Mouse (Mus musculus) heart, adult 2 months (tissue): ENCODE results near the gene Miga1. TPM values are rescaled to one million over a fixed set of nuclear protein-coding genes. Genes with fewer than 3 reads are reported as not detected.
A peak's percentile ranks its signal among the peaks of the same experiment; 100 is the strongest.

Experiments
- DNase-seq, 2 experiments: peaks; one replicate each; pipeline ENCODE4 v3.0.0; 2021
- H3K27ac ChIP-seq: fragments of 200-600 bp; 2 replicates; pipeline ENCODE4 v1.8.1; 2022
- H3K27me3 ChIP-seq: fragments of 200-500 bp; 2 replicates; pipeline ENCODE4 v1.6.1; 2012; ENCODE audit warnings: mild to moderate bottlenecking, low read length, inconsistent platforms, mixed read lengths; ENCODE audit not compliant: control insufficient read depth, insufficient read depth
- H3K36me3 ChIP-seq: fragments of 200-500 bp; 2 replicates; pipeline ENCODE4 v1.6.1; 2012; ENCODE audit warnings: low read length, inconsistent platforms; ENCODE audit not compliant: control insufficient read depth, insufficient read depth
- H3K4me1 ChIP-seq: fragments of 200-500 bp; 2 replicates; pipeline ENCODE4 v1.6.1; 2011; ENCODE audit warnings: low read length; ENCODE audit not compliant: control insufficient read depth, insufficient read depth
- H3K4me3 ChIP-seq: fragments of 200-600 bp; 2 replicates; pipeline ENCODE4 v1.8.1; 2022
- H3K79me2 ChIP-seq: fragments of 200-500 bp; replicated peaks from 2 replicates; pipeline ENCODE4 v1.6.1; 2012; ENCODE audit warnings: mild to moderate bottlenecking, inconsistent platforms, low read length, moderate library complexity, mixed read lengths; ENCODE audit not compliant: control insufficient read depth, insufficient read depth
- H3K9ac ChIP-seq: fragments of 200-500 bp; 2 replicates; pipeline ENCODE4 v1.6.1; 2012; ENCODE audit warnings: low read depth, mild to moderate bottlenecking, control low read depth, inconsistent platforms, low read length, mixed read lengths
- CTCF ChIP-seq: fragments of 200-600 bp; IDR thresholded peaks from 2 replicates; pipeline ENCODE4 v1.8.1; 2022; ENCODE audit warnings: antibody characterized with exemption, mild to moderate bottlenecking, moderate library complexity
- EP300 ChIP-seq: fragments of 200-500 bp; IDR thresholded peaks from 2 replicates; pipeline ENCODE4 v1.6.1; 2011; ENCODE audit warnings: low read depth, low read length, control low read depth; ENCODE audit not compliant: insufficient read depth
- POLR2A ChIP-seq: fragments of 200-500 bp; IDR thresholded peaks from 2 replicates; pipeline ENCODE4 v1.6.1; 2011; ENCODE audit warnings: mild to moderate bottlenecking, low read depth, low read length, control low read depth; ENCODE audit not compliant: insufficient read depth
- WGBS: fragments of 180-500 bp; shearing (Covaris S2); methylation state at CpG from one replicate; pipeline ENCODE4 v1.1.7; 2018; 5-methylcytosine and 5-hydroxymethylcytosine counted together
- intact Hi-C: fragments of 180-260 bp; cut with DNase I; formaldehyde crosslinking; loops from one replicate; pipeline ENCODE4 v1.15.1; 2025
- polyA plus RNA-seq: library from polyadenylated mRNA; depleted of rRNA; stranded (reverse); fragments of >200 nt; gene quantifications from 2 replicates; pipeline ENCODE4 v1.2.3, GENCODE M21; 2012
- total RNA-seq, 2 experiments: library from RNA; stranded (reverse); gene quantifications; 2 replicates each; pipeline ENCODE4 v1.2.3; 2021

The Miga1 gene
- total and polyA plus RNA-seq, 3 experiments, result 4.2 to 12.6 (median 11.0) TPM

DNA sequence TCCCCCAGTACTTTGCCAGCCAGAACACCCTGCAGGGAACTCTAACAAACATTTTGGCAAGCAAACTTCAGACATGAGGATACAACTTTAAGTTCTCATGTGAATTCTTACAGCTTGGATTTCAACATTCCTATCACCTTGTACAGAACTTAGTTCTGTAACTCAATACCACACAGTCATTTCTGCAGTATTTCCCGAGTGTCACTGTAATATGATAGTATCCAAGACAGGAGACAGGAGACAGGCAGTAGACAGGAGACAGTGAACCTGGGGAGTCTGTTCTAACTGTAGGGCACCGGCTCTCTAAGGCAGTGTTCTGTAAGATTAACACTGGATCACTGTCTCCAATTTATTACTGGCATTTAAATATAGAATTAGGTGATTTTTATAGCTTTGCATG is 61.8 kb downstream of the Miga1 start:
- Histone ChIP-seq H3K9ac (no peak overlapping the region), H3K27me3 (no peaks in the 10 kb centered on the region), H3K27ac (no peak overlapping the region), H3K36me3 (no peaks in the 10 kb centered on the region), H3K4me3 (no peak overlapping the region), H3K4me1 (no peaks in the 10 kb centered on the region; the same call in 1 of the 2 replicates), H3K79me2 (no peaks in the 10 kb centered on the region)
- intact Hi-C loops, result no loop called here
- TF ChIP-seq POLR2A (no peak), EP300 (no peak), CTCF (no peak)
- no peak for DNase-seq
- 46% methylated on average over 2 of the region's 2 CpGs for WGBS

DNA sequence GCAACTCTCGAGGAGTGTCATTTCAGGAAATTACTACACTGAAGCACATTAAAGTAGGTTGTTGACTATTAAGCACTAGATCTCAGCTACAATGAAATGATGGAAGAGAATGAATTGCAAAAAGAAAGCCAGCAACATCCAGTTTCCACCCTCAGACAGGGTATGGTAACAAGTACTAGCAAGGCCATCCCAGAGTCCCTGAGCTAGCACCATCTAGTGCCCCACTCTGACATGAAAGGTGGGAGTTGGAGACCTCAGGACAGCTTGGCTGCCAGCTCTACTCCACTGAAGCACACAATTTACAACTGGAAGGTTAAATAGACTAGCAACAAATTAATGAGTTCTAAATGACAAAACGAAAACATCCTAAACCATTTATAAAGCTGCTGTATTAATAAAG is 62.3 kb downstream of the Miga1 start:
- TF ChIP-seq POLR2A, result no peak
- peak; percentile 35 for TF ChIP-seq CTCF
- Histone ChIP-seq H3K27ac (no peak overlapping the region), H3K4me3 (no peak overlapping the region), H3K4me1 (peaks cover 1% of the 10 kb centered on the region), H3K36me3 (no peaks in the 10 kb centered on the region), H3K9ac (no peak overlapping the region), H3K79me2 (no peaks in the 10 kb centered on the region), H3K27me3 (no peaks in the 10 kb centered on the region)
- 84% methylated on average over 2 of the region's 2 CpGs for WGBS
- intact Hi-C loops, result no loop called here
- no peak for DNase-seq

DNA sequence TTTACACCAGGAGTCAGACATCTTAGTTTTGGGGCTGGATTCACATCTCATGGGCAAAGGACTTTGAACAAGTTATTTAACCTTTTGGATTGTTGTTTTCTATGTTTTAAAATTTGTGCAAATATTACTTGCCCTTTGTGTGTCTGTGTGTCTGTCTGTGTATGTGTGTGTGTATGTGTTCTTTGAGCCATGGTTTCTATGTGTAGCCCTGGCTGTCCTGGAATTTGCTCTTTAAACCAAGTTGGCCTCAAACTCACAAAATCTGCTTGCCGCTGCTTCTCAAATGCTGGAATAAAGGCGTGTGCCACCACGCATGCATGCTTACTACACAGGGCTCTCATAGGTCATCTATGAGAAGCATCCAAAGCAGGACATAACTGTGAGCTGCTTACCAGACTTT is 63.3 kb downstream of the Miga1 start:
- Histone ChIP-seq H3K79me2 (no peaks in the 10 kb centered on the region), H3K27me3 (no peaks in the 10 kb centered on the region), H3K9ac (no peak overlapping the region), H3K4me1 (peaks cover 1% of the 10 kb centered on the region), H3K27ac (no peak overlapping the region), H3K36me3 (no peaks in the 10 kb centered on the region), H3K4me3 (no peak overlapping the region)
- WGBS, result 96% methylated on average over 3 of the region's 3 CpGs
- intact Hi-C loops, result no loop called here
- DNase-seq, result no peak
- TF ChIP-seq POLR2A, result no peak
- TF ChIP-seq CTCF, result no peak
- no peak for TF ChIP-seq EP300

DNA sequence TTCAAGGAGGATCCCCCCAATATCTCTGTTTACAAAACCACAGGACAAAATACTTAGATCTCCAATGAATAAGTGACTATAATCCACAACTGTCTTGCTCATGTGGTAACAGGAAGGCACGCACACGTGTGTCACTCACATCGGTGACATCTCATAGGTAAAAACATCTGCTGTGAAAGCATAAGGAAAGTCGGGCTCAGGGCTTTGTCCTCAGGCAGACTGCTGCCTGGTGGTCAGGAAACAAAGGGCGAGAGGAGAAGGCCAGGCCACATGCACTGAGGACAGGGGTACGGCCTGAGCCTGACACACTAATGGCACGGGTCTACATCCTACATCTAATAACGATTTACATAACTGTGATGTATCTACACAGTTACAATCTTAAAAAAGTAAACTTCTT is 65.2 kb downstream of the Miga1 start:
- H3K79me2 ChIP-seq, result no peaks in the 10 kb centered on the region
- H3K4me1 ChIP-seq, result peaks cover 3% of the 10 kb centered on the region
- H3K27me3 ChIP-seq, result no peaks in the 10 kb centered on the region
- H3K9ac ChIP-seq, result no peak overlapping the region
- no peak for DNase-seq
- 84% methylated on average over 8 of the region's 8 CpGs for WGBS
- intact Hi-C loops, result no loop called here
- H3K4me3 ChIP-seq, result no peak overlapping the region
- TF ChIP-seq EP300 (no peak), POLR2A (no peak), CTCF (no peak)
- no peaks in the 10 kb centered on the region for H3K36me3 ChIP-seq
- no peak overlapping the region for H3K27ac ChIP-seq

DNA sequence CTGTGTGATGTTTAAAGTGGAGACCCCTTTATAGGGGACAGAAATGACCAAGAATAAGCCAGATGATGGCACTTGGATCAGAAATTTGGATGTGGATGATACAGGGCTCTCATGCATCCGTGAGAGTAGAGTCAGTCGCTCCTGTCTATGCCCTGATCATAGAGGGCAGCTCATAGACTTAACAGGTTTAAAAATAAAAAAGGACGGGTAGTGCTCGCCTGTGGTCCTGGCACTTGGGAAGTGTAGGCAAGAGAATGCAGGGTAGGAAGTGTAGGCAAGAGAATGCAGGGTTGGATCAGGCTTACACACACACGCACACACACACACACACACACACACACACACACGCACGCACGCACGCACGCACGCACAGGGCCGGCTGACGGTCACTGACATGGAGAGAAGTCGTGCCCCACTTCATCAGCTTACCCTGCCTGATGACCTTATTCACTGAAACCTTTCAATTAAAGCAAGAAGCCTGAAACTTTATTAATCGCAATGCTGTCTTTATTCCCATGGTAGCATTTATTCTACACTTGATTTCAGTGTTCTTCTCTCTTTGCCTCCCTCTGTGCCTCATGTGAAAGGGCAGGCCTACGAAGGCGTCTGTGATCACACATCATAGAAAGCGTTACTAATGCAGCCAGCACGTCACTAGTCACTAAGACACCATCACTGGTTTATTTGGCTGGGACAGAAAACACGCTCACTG is 67.1 kb downstream of the Miga1 start:
- no peak overlapping the region for H3K9ac ChIP-seq
- DNase-seq, result no peak
- H3K79me2 ChIP-seq, result no peaks in the 10 kb centered on the region
- no peaks in the 10 kb centered on the region for H3K27me3 ChIP-seq
- peak overlapping the region; percentile 20 for H3K27ac ChIP-seq
- no peak overlapping the region for H3K4me3 ChIP-seq
- TF ChIP-seq EP300 (no peak), POLR2A (no peak), CTCF (no peak)
- WGBS, result 59% methylated on average over 20 of the region's 20 CpGs
- H3K4me1 ChIP-seq, result peaks cover 3% of the 10 kb centered on the region
- intact Hi-C loops, result no loop called here
- no peaks in the 10 kb centered on the region for H3K36me3 ChIP-seq

DNA sequence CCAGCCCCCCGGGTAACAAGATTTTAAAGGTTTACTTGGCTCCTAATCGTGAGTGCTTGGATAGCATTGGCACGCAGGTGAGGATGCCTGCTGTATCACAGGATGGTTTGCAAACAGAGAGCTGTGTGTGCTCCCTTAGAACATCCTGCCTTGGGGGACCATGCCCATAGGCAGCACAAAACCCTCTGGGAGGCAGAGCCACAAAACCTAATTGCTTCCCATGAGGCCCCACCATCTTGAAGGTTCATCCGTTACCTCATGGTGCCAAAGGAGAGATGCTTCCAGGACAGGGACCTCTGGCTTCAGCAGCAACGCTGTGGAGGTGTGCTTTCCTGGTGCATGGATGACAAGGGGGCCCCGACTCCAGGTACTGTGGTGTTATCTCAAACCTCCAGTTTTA is 68.3 kb downstream of the Miga1 start:
- no peak overlapping the region for H3K4me3 ChIP-seq
- H3K27ac ChIP-seq, result no peak overlapping the region
- H3K27me3 ChIP-seq, result no peaks in the 10 kb centered on the region
- H3K79me2 ChIP-seq, result no peaks in the 10 kb centered on the region
- no peak overlapping the region for H3K9ac ChIP-seq
- intact Hi-C loops, result no loop called here
- DNase-seq, result no peak
- TF ChIP-seq CTCF (no peak), EP300 (no peak), POLR2A (no peak)
- WGBS, result 80% methylated on average over 6 of the region's 6 CpGs
- H3K4me1 ChIP-seq, result peaks cover 3% of the 10 kb centered on the region
- H3K36me3 ChIP-seq, result no peaks in the 10 kb centered on the region
